Mouse (Mus musculus) hindbrain, postnatal 0 days (tissue): ENCODE measurements around the gene Frzb. TPM values are rescaled to one million over a fixed set of nuclear protein-coding genes. Genes with fewer than 3 reads are reported as not detected.

ENCODE experiments used
- ATAC-seq: fragments of 200-750 bp; cut with Nextera tagmentation; 2 replicates; pipeline ENCODE4 v1.8.0; 2017; ENCODE audit warnings: mild to moderate bottlenecking, moderate TSS enrichment, moderate library complexity
- DNase-seq: peaks from one replicate; pipeline ENCODE4 v3.0.0-alpha.2; 2015; ENCODE audit warnings: low spot score
- H3K27ac ChIP-seq: fragments of 300-500 bp; sonication (generic); 2 replicates; pipeline ENCODE4 v1.5.1; 2014; ENCODE audit warnings: mild to moderate bottlenecking
- H3K27me3 ChIP-seq: fragments of 300-500 bp; sonication (generic); 2 replicates; pipeline ENCODE4 v1.6.1; 2014; ENCODE audit warnings: low read length, mixed read lengths; ENCODE audit not compliant: insufficient read depth
- H3K36me3 ChIP-seq: fragments of 300-500 bp; sonication (generic); 2 replicates; pipeline ENCODE4 v1.6.1; 2014; ENCODE audit warnings: low read length, mixed read lengths; ENCODE audit not compliant: insufficient read depth
- H3K4me1 ChIP-seq: fragments of 300-500 bp; sonication (generic); 2 replicates; pipeline ENCODE4 v1.6.1; 2014; ENCODE audit warnings: antibody characterized with exemption, low read length, mixed read lengths; ENCODE audit not compliant: insufficient read depth
- H3K4me2 ChIP-seq: fragments of 300-500 bp; sonication (generic); 2 replicates; pipeline ENCODE4 v1.6.1; 2014; ENCODE audit warnings: low read depth, mild to moderate bottlenecking, low read length, moderate library complexity, mixed read lengths
- H3K4me3 ChIP-seq: fragments of 300-500 bp; sonication (generic); 2 replicates; pipeline ENCODE4 v1.5.1; 2014; ENCODE audit warnings: low read length
- H3K9ac ChIP-seq: fragments of 300-500 bp; sonication (generic); replicated peaks from 2 replicates; pipeline ENCODE4 v1.6.1; 2014; ENCODE audit warnings: mild to moderate bottlenecking, low read length, moderate library complexity, mixed read lengths
- H3K9me3 ChIP-seq: fragments of 300-500 bp; sonication (generic); 2 replicates; pipeline ENCODE4 v1.6.1; 2016; ENCODE audit warnings: low read length, mixed read lengths
- CTCF ChIP-seq: IDR thresholded peaks from 2 replicates; pipeline ENCODE4 v1.5.1; 2016; ENCODE audit warnings: antibody characterized with exemption, control low read depth, low read depth
- WGBS: fragments of 180-500 bp; shearing (Covaris S2); extraction: QIAGEN DNeasy Blood & Tissue Kit; methylation state at CpG from one replicate; pipeline ENCODE4 v1.1.7; 2014; 5-methylcytosine and 5-hydroxymethylcytosine counted together
- polyA plus RNA-seq: library from polyadenylated mRNA; unstranded; fragments of >200 nt; fragmentation: Nextera tagmentation; extraction: Ambion mirVana; gene quantifications from 2 replicates; pipeline ENCODE4 v1.2.1, GENCODE M21; 2015
- total RNA-seq: library from RNA; depleted of rRNA; stranded (reverse); fragments of >200 nt; gene quantifications from 2 replicates; pipeline ENCODE4 v1.2.3, GENCODE M21; 2014

The Frzb gene
- total and polyA plus RNA-seq, 2 experiments from 2014 or later: 9.3 to 9.5 TPM

DNA sequence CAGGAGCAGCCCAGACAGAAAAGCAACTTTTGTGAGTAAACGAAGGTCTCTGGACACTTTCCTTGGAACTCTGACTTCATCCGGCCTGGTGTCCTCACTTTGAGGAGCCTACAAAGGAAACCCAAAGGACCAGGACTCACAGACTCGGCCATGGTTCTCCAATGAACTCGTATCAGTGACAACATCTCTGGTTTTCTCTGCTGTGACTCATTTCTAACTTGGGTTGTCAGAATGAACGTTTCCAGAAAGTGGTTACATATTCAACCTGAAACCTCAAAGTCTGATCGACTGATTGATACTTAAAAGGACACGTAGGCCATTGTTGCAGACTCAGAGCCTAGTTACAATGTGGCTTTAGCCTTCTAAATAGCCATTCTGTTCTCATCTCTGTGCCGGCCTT is 14.4 kb upstream of the Frzb start:
- no peak for DNase-seq
- 69% methylated on average over 8 of the region's 8 CpGs for WGBS
- H3K9me3 ChIP-seq: no peaks in the 10 kb centered on the region
- no peak for TF ChIP-seq CTCF
- no peak overlapping the region for H3K4me2 ChIP-seq
- H3K4me1 ChIP-seq: no peaks in the 10 kb centered on the region
- no peak overlapping the region for H3K9ac ChIP-seq
- no peak overlapping the region for H3K27ac ChIP-seq
- no peaks in the 10 kb centered on the region for H3K27me3 ChIP-seq
- no peak for ATAC-seq
- H3K4me3 ChIP-seq: no peak overlapping the region
- H3K36me3 ChIP-seq: no peaks in the 10 kb centered on the region

DNA sequence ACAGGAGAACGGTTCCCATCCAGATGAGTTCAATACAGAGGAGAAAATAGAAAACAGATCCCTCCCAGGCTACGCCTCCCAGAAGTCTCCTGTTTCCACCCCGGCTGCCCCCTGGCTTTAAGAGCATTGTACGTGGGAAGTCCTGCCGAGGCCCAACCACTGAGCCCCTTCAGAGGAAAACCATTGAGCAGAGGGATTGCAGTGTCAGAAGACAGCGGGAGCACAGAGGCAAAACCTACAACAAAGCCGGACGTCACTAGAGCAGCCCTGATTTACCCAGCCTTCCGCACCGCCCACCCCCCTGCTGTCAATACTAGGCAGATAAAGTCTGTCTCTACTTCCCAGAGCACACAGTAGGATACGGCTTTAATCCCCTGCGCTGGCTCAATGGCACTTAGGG is 806 bp upstream of the Frzb start:
- no peaks in the 10 kb centered on the region for H3K36me3 ChIP-seq
- no peaks in the 10 kb centered on the region for H3K4me1 ChIP-seq
- H3K9me3 ChIP-seq: no peaks in the 10 kb centered on the region
- H3K27me3 ChIP-seq: 0 out of 2 replicates have a peak, but pooled peaks cover 5% of the 10 kb centered on the region
- H3K4me2 ChIP-seq: peak overlapping the region; percentile 100
- WGBS: under 1% methylated on average over 12 of the region's 12 CpGs
- H3K9ac ChIP-seq: peak overlapping the region; percentile 13; the same call in 1 of the 2 replicates
- DNase-seq: no peak
- no peak; the same call in 1 of the 2 replicates for TF ChIP-seq CTCF
- peak overlapping the region; percentile 62 for H3K4me3 ChIP-seq
- ATAC-seq: 0 out of 2 replicates have a peak, but pooled peaks have one; percentile 40
- no peak overlapping the region for H3K27ac ChIP-seq

DNA sequence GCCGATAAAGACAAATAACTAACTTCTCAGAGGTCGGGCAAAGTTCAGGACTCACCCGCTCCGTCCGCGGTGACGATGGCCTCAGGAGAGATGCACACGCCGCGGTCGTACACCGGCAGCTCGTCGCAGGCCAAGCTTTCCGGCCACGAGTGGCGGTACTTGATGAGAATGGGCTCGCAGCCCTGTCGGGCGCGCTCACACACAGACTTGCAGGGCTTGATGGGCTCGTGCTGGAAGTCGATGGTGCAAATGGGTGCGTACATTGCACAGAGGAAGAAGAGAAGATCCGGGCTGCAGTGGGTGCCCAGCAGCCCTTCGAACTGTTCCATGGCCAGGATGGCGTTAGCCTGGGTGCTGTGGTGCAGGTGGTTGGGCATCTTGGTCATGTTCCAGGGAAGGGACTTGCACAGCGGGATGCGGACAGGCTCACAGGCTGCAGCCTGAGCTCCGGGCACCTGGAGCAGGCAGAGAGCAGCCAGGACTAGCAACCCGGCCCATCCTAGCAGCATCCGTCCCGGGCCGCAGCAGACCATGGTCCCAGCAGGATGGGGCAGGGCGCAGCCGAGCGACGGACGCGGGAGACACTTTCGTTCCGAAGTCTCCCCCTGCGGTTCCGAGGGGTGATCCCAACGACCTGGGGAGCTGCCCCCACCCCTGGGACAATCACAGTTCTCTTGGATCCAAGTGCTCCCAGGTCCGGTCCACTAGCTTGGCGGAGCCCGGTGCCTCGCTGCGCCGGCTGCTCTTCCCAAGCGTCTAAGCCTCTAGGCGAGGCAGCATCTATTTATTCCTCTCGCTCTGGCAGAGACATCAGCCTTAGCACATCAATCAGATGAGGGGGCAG is 895 bp downstream of the Frzb start:
- H3K36me3 ChIP-seq: no peaks in the 10 kb centered on the region
- TF ChIP-seq CTCF: no peak
- peak overlapping the region; percentile 51 for H3K9ac ChIP-seq
- H3K4me3 ChIP-seq: peak overlapping the region; percentile 62
- H3K4me1 ChIP-seq: no peaks in the 10 kb centered on the region
- no peaks in the 10 kb centered on the region for H3K9me3 ChIP-seq
- peak; percentile 48 for DNase-seq
- 1% methylated on average over 53 of the region's 54 CpGs for WGBS
- no peak overlapping the region for H3K27ac ChIP-seq
- peak; percentile 64 for ATAC-seq
- H3K27me3 ChIP-seq: 0 out of 2 replicates have a peak, but pooled peaks cover 5% of the 10 kb centered on the region
- peak overlapping the region; percentile 100 for H3K4me2 ChIP-seq

DNA sequence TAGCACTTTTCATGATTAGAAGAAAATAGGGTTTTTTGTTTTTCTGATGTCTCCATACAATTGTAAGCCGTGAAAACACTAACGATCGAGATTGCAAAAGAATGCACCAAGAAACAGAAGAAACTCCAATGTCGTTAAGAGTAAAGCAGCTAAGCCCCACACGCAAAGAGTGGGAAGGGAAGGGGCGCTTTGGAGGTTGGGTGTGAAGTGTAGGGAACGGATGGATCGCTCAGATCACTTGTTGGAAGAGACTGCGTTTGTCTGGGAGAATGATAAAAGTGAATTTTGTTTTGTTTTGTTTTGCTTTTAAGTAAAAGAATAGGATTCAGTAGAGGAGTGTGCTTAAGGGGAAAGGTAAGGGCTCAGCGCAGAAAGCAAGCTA is 1.5 kb downstream of the Frzb start:
- DNase-seq: no peak
- H3K9me3 ChIP-seq: no peaks in the 10 kb centered on the region
- H3K4me1 ChIP-seq: no peaks in the 10 kb centered on the region
- no peak for ATAC-seq
- peak overlapping the region; percentile 100 for H3K4me2 ChIP-seq
- peak overlapping the region; percentile 62 for H3K4me3 ChIP-seq
- peak overlapping the region; percentile 51; the same call in 1 of the 2 replicates for H3K9ac ChIP-seq
- WGBS: 17% methylated on average over 10 of the region's 10 CpGs
- H3K27ac ChIP-seq: no peak overlapping the region
- no peak for TF ChIP-seq CTCF
- H3K27me3 ChIP-seq: 0 out of 2 replicates have a peak, but pooled peaks cover 5% of the 10 kb centered on the region
- H3K36me3 ChIP-seq: no peaks in the 10 kb centered on the region

DNA sequence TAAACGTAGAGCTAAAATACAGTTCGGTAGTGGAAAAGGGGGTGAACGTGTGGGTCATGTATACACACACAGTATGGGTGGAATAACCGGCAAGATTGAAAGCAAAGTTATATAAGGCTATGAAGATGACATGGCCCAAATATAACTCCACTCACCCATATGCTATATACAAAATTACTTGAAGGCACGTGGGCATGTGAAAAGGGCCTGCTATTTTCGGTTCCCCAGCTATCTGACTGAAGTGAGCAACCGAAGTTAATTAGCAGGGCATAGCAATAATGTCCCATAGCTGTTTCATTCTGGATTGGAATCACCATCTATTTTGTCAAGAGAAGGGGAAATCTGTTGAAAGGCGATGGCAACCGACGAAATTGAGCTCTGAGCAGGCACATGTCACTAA is 1.9 kb downstream of the Frzb start:
- Histone ChIP-seq H3K4me3 (no peak overlapping the region), H3K36me3 (no peaks in the 10 kb centered on the region), H3K27me3 (0 out of 2 replicates have a peak, but pooled peaks cover 5% of the 10 kb centered on the region), H3K9me3 (no peaks in the 10 kb centered on the region), H3K9ac (no peak overlapping the region), H3K4me1 (no peaks in the 10 kb centered on the region), H3K27ac (no peak overlapping the region), H3K4me2 (no peak overlapping the region)
- no peak for DNase-seq
- ATAC-seq: no peak
- 58% methylated on average over 10 of the region's 10 CpGs for WGBS
- no peak for TF ChIP-seq CTCF

DNA sequence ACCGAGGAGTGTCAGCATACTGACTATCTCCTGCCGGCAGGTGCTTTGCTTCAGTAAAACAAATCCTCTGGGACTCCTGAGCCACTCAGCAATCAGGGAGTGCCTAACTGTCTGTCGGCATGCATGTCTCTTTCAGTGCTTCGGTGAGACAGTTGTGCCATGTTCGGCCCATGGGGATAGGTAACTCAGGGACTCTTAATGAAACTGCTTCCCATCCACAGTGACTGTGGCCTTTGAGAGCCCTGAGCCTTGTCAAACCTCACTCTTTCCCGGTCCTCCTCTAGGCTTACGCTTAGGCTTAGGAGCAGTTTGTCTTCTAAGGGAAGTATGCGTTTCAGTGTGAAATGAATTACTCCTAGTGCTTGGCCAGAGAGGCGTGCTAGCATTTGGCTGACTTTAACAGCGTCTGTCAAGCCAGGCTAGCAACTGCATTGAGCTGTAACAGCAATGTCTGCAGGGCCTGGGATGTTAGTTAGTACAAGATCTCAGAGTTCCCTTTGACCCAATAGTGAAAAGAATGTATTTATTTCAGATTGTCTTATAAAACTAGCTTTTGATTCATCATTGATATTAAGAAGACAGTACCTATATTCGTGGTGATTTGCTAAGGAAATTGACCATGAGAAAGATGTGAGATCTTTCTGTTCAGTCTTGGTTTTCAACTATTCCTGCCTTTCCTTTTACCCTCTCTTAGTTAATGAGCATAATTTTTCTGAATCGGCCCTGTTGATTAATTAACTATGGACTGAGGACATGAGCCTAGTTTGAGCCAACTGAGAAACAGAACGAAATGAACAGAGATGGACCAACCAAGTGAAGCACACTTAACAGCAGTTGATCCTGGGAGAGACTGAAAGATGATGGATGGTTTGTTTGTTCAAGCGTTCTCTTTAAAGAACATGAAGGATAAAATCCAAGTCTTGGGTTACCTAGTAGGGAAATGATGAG is 2.7 kb downstream of the Frzb start:
- 69% methylated on average over 14 of the region's 14 CpGs for WGBS
- ATAC-seq: no peak

More for the DNA sequence above, 2.7 kb downstream of the Frzb start:
- no peaks in the 10 kb centered on the region for H3K4me1 ChIP-seq
- TF ChIP-seq CTCF: no peak
- no peak overlapping the region for H3K4me2 ChIP-seq
- H3K27me3 ChIP-seq: 0 out of 2 replicates have a peak, but pooled peaks cover 5% of the 10 kb centered on the region
- no peak overlapping the region for H3K27ac ChIP-seq
- no peak overlapping the region for H3K4me3 ChIP-seq
- no peaks in the 10 kb centered on the region for H3K36me3 ChIP-seq
- no peak overlapping the region for H3K9ac ChIP-seq
- H3K9me3 ChIP-seq: no peaks in the 10 kb centered on the region
- no peak for DNase-seq
